Mouse (Mus musculus): ENCODE results near the gene Hoxa1. TPM values are rescaled to one million over a fixed set of nuclear protein-coding genes. Genes with fewer than 3 reads are reported as not detected.

Gene Hoxa1
- polyA plus RNA-seq, 1 experiment from 2014 or later, result 0.77 TPM

- H3K27me3 ChIP-seq, result peaks cover 95% of the 10 kb centered on the region
- no peak within 1 kb of the TSS; the same call in 1 of the 2 replicates for H3K4me2 ChIP-seq (replicated peaks)
- no peak within 1 kb of the TSS; the same call in 1 of the 2 replicates for H3K9ac ChIP-seq
- 0 out of 2 replicates have a peak within 1 kb of the TSS, but pooled peaks have one; percentile 23 for H3K27ac ChIP-seq
- no peak for ATAC-seq (ENCODE audit: insufficient number of reproducible peaks, insufficient read depth, low FRiP score, low TSS enrichment)
- H3K4me3 ChIP-seq, result peak within 1 kb of the TSS; percentile 23; the same call in 1 of the 2 replicates
- no peaks in the 10 kb centered on the region for H3K9me3 ChIP-seq
- no peaks in the 10 kb centered on the region for H3K36me3 ChIP-seq
- H3K4me1 ChIP-seq, result peaks cover 5% of the 10 kb centered on the region; the same call in 1 of the 2 replicates
- under 1% methylated on average over 36 of the region's 36 CpGs for WGBS
Measured at GRCm38 (mm10) chr6:52177061-52177735, 19.1 kb upstream of the Hoxa1 start, which contains the start of gene 5730596B20Rik. 5730596B20Rik (plus strand) TSS chr6:52177498.

- peaks cover 6% of the 10 kb centered on the region; the same call in 1 of the 2 replicates for H3K4me1 ChIP-seq
- 0 out of 2 replicates have a peak overlapping the region, but pooled peaks have one; percentile 23 for H3K27ac ChIP-seq
- no peaks in the 10 kb centered on the region for H3K9me3 ChIP-seq
- no peak for ATAC-seq (ENCODE audit: insufficient number of reproducible peaks, insufficient read depth, low FRiP score, low TSS enrichment)
- H3K27me3 ChIP-seq, result peaks cover 95% of the 10 kb centered on the region
- no peak overlapping the region for H3K9ac ChIP-seq
- 1% methylated on average over 6 of the region's 6 CpGs for WGBS
- H3K4me3 ChIP-seq, result peak overlapping the region; percentile 23; the same call in 1 of the 2 replicates
- H3K4me2 ChIP-seq (replicated peaks), result no peak overlapping the region
- no peaks in the 10 kb centered on the region for H3K36me3 ChIP-seq
Measured at GRCm38 (mm10) chr6:52176391-52176790, 18.3 kb upstream of the Hoxa1 start.

- Histone ChIP-seq H3K4me1 (peaks cover 7% of the 10 kb centered on the region; the same call in 1 of the 2 replicates), H3K27me3 (peaks cover 95% of the 10 kb centered on the region), H3K4me2 (replicated peaks) (peak overlapping the region; percentile 13; the same call in 1 of the 2 replicates), H3K4me3 (peak overlapping the region; percentile 23), H3K9ac (no peak overlapping the region; the same call in 1 of the 2 replicates), H3K9me3 (no peaks in the 10 kb centered on the region), H3K36me3 (no peaks in the 10 kb centered on the region), H3K27ac (0 out of 2 replicates have a peak overlapping the region, but pooled peaks have one; percentile 56)
- 0% methylated on average over 9 of the region's 35 CpGs for WGBS
- ATAC-seq (ENCODE audit: insufficient number of reproducible peaks, insufficient read depth, low FRiP score, low TSS enrichment), result no peak
Measured at GRCm38 (mm10) chr6:52175864-52176263, 17.7 kb upstream of the Hoxa1 start.

- H3K9me3 ChIP-seq, result no peaks in the 10 kb centered on the region
- H3K4me2 ChIP-seq (replicated peaks), result 0 out of 2 replicates have a peak overlapping the region, but pooled peaks have one; percentile 13
- H3K4me3 ChIP-seq, result peak overlapping the region; percentile 23
- no peak overlapping the region for H3K9ac ChIP-seq
- 1% methylated on average over 40 of the region's 41 CpGs for WGBS
- 0 out of 2 replicates have a peak overlapping the region, but pooled peaks have one; percentile 56 for H3K27ac ChIP-seq
- no peak for ATAC-seq (ENCODE audit: insufficient number of reproducible peaks, insufficient read depth, low FRiP score, low TSS enrichment)
- H3K36me3 ChIP-seq, result no peaks in the 10 kb centered on the region
- H3K27me3 ChIP-seq, result peaks cover 95% of the 10 kb centered on the region
- H3K4me1 ChIP-seq, result peaks cover 7% of the 10 kb centered on the region; the same call in 1 of the 2 replicates
Measured at GRCm38 (mm10) chr6:52174968-52175751, 17.0 kb upstream of the Hoxa1 start.

- WGBS, result 3% methylated on average over 4 of the region's 4 CpGs
- H3K9me3 ChIP-seq, result no peaks in the 10 kb centered on the region
- no peak overlapping the region for H3K4me3 ChIP-seq
- no peak overlapping the region for H3K27ac ChIP-seq
- peaks cover 89% of the 10 kb centered on the region for H3K27me3 ChIP-seq
- no peak overlapping the region for H3K9ac ChIP-seq
- H3K4me2 ChIP-seq (replicated peaks), result peak overlapping the region; percentile 44; the same call in 1 of the 2 replicates
- peaks cover 7% of the 10 kb centered on the region; the same call in 1 of the 2 replicates for H3K4me1 ChIP-seq
- no peaks in the 10 kb centered on the region for H3K36me3 ChIP-seq
- no peak for ATAC-seq (ENCODE audit: insufficient number of reproducible peaks, insufficient read depth, low FRiP score, low TSS enrichment)
Measured at GRCm38 (mm10) chr6:52173648-52174047, 15.5 kb upstream of the Hoxa1 start.

GRCm38 (mm10) chr6:52172501-52172900 is 14.4 kb upstream of the Hoxa1 start:
- WGBS, result under 1% methylated on average over 35 of the region's 35 CpGs
- Histone ChIP-seq H3K27ac (0 out of 2 replicates have a peak overlapping the region, but pooled peaks have one; percentile 57), H3K4me3 (peak overlapping the region; percentile 22), H3K9ac (no peak overlapping the region), H3K9me3 (no peaks in the 10 kb centered on the region), H3K27me3 (peaks cover 90% of the 10 kb centered on the region), H3K36me3 (no peaks in the 10 kb centered on the region), H3K4me1 (peaks cover 7% of the 10 kb centered on the region; the same call in 1 of the 2 replicates), H3K4me2 (replicated peaks) (peak overlapping the region; percentile 44)
- no peak for ATAC-seq (ENCODE audit: insufficient number of reproducible peaks, insufficient read depth, low FRiP score, low TSS enrichment)

- Histone ChIP-seq H3K4me2 (replicated peaks) (peak overlapping the region; percentile 44), H3K4me3 (peak overlapping the region; percentile 22), H3K4me1 (peaks cover 7% of the 10 kb centered on the region; the same call in 1 of the 2 replicates), H3K9me3 (no peaks in the 10 kb centered on the region), H3K9ac (no peak overlapping the region), H3K27me3 (peaks cover 89% of the 10 kb centered on the region), H3K27ac (0 out of 2 replicates have a peak overlapping the region, but pooled peaks have one; percentile 57), H3K36me3 (no peaks in the 10 kb centered on the region)
- ATAC-seq (ENCODE audit: insufficient number of reproducible peaks, insufficient read depth, low FRiP score, low TSS enrichment), result no peak
- WGBS, result 5% methylated on average over 6 of the region's 7 CpGs
Measured at GRCm38 (mm10) chr6:52171938-52172337, 13.8 kb upstream of the Hoxa1 start.

DNA sequence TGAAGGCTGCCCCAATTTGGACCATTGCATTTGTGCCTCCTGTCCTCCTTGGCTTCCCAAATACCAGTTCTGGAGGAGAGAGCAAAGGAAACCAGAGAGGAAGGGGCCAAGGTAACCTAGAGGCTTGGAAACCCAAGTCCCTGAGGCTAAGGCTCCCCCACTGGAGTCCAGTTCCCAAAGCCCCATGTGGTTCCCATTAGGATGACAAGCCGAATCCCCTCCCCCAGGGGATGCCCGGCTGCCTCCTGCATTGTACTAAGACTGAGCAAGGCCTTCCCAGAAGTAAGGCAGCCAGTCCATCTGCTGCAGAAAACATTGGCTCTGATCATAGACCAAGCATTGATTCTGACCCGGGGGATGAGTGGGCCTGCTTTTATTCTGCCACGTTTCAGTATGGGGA is 13.2 kb upstream of the Hoxa1 start:
- H3K9me3 ChIP-seq, result no peaks in the 10 kb centered on the region
- H3K4me3 ChIP-seq, result no peak overlapping the region
- H3K36me3 ChIP-seq, result no peaks in the 10 kb centered on the region
- no peak overlapping the region for H3K4me2 ChIP-seq (replicated peaks)
- H3K27me3 ChIP-seq, result peaks cover 89% of the 10 kb centered on the region
- no peak for ATAC-seq (ENCODE audit: insufficient number of reproducible peaks, insufficient read depth, low FRiP score, low TSS enrichment)
- no peak overlapping the region for H3K9ac ChIP-seq
- H3K4me1 ChIP-seq, result peaks cover 7% of the 10 kb centered on the region; the same call in 1 of the 2 replicates
- WGBS, result 6% methylated on average over 4 of the region's 4 CpGs
- H3K27ac ChIP-seq, result 0 out of 2 replicates have a peak overlapping the region, but pooled peaks have one; percentile 24

DNA sequence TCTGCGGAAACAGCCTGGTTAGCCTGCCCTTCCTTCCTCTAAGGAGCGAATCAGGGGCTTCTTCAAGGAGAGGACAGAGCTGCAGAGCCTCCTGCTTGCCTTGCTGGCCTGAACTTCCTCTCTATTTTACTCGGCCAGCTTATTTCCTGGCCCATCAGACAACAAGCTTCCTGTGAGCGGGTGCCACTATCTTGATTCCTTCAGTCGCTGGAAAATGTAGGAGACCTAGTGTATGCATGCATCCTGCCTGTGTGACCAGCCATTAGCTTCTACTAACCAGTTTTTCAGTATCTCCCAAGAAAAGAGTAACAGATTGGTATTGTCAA is 12.7 kb upstream of the Hoxa1 start:
- Histone ChIP-seq H3K36me3 (no peaks in the 10 kb centered on the region), H3K27me3 (peaks cover 89% of the 10 kb centered on the region), H3K4me1 (peaks cover 7% of the 10 kb centered on the region; the same call in 1 of the 2 replicates), H3K27ac (peak overlapping the region; percentile 24; the same call in 1 of the 2 replicates), H3K4me3 (0 out of 2 replicates have a peak overlapping the region, but pooled peaks have one; percentile 15), H3K9me3 (no peaks in the 10 kb centered on the region), H3K4me2 (replicated peaks) (peak overlapping the region; percentile 34), H3K9ac (no peak overlapping the region)
- 5% methylated on average over 5 of the region's 5 CpGs for WGBS
- ATAC-seq (ENCODE audit: insufficient number of reproducible peaks, insufficient read depth, low FRiP score, low TSS enrichment), result no peak

GRCm38 (mm10) chr6:52170166-52170897 is 12.2 kb upstream of the Hoxa1 start:
- Histone ChIP-seq H3K4me3 (peak overlapping the region; percentile 15), H3K4me1 (peaks cover 7% of the 10 kb centered on the region; the same call in 1 of the 2 replicates), H3K4me2 (replicated peaks) (peak overlapping the region; percentile 34), H3K9me3 (no peaks in the 10 kb centered on the region), H3K27ac (peak overlapping the region; percentile 24; the same call in 1 of the 2 replicates), H3K27me3 (peaks cover 88% of the 10 kb centered on the region), H3K36me3 (no peaks in the 10 kb centered on the region), H3K9ac (no peak overlapping the region)
- 2% methylated on average over 40 of the region's 40 CpGs for WGBS
- ATAC-seq (ENCODE audit: insufficient number of reproducible peaks, insufficient read depth, low FRiP score, low TSS enrichment), result no peak
